Mouse (Mus musculus) spleen, postnatal 10 days (tissue): ENCODE data around the gene Fchsd2.
A peak's percentile ranks its signal among the peaks of the same experiment; 100 is the strongest.

Experiments
- DNase-seq, 2 experiments: peaks; one replicate each; pipeline ENCODE4 v3.0.0; 2021 to 2022; ENCODE audit warnings: low spot score in 2 of 2

The Fchsd2 gene

DNA sequence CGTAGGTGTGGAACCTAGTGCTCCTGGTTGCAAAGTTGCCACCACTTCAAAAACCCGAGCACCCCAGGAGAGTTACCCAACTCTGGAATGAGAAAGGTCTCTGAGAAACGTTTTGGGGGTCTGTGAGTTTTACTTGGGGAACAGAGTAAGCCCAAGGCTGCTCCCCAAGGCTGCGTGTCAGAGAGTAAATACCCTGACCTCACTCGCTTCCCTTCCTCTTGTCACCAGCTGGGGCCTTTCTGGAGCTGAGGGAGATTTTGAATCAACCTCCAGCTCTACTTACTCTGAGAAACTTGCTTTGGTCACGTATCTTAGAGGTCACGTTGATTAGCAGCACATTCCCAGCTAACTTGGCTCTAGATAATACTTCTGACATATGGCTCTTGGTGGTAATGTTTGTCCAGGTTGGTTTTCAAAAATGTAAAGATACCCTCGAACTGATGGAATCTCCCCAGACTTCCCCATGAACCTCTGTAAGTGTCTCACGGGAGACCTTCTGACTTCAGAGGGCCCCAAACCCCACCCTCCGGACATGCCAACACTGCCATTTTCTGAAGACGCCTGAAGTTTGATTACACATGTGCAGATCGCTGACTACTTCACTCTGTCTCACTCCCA is 20.4 kb upstream of the Fchsd2 start:
- no peak for DNase-seq

DNA sequence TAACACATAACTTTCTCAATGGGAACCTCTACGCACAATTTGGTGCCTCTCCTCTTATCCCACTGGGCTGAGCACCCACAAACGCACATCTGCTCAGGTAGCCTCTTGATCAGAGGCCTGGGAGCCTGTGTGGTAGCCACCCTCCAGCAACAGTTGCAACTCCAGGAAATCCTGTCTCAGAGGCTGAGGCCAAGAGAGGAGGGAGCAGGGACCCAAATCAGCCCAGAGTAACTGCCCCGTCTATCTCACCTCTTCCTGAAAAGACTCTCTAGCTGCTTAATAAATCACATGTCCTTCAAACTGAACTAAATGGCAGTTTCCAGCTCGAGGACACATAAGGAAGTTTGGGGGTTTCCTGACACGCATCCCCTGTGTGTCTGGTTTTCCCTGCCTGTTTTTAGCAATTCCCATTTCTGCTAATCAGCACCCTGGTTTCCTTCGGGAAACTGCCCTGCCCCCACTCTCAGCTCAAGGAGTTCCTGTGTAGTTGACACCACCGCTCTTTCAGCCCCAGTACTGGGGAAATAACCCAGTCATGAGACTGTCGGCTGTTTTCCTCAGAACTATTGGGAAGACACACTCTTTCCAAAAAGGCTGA is 18.4 kb upstream of the Fchsd2 start:
- DNase-seq, result no peak

DNA sequence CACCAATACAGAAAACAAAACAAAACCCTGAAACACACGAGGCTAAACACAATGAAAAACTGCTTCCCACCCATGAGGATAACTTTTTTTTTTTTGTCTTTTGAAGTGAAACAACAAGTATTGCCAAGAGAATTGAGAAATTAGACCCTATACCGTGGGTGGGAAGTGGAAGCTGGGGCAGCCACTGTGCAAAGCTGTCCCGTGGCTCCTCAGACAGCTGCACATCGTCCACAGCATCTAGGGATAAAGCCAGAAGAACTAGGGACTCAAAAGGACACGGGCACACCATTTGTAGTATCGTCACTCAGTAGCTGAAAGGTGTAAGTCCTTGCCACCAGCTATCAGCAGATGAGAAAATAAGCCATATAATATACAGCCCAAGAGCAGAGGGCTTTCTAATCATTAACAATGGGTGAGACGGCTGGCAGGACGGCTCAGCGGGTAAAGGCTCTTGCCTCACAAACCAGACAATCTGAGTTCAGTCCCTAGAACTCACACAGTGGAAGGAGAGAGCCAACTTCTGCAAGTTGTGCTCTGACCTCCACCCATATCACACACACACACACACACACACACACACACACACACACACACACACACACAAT is 9.0 kb upstream of the Fchsd2 start:
- DNase-seq, result no peak

DNA sequence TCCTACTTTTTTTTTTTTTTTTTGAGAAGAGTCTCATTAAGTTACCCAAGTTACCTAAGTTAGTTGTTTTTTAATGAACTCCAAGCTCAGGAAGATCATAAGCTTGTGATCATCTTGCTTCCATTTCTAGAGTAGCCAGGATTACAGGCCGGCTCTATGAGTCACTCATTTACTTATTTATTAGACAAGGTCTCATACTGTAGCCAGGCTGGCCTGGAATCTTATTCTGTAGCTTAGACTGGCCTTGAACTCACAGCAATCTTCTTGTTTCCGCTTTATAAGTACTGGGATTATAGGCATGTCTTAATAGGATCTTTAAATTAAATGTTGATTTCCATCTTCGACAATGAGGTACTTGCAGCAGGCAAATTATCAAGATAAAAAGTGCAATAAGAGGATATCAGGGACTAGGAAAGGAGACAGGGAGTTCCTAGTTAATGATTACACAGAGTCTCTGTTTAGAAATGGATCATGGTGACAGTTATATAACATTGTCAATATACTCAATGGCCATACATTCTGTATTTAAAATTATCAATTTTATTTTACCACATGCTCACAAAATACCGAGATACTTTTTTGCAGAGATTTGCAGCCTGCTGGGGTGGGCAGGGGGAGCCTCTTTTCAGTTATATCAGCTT is 7.7 kb upstream of the Fchsd2 start:
- no peak for DNase-seq

DNA sequence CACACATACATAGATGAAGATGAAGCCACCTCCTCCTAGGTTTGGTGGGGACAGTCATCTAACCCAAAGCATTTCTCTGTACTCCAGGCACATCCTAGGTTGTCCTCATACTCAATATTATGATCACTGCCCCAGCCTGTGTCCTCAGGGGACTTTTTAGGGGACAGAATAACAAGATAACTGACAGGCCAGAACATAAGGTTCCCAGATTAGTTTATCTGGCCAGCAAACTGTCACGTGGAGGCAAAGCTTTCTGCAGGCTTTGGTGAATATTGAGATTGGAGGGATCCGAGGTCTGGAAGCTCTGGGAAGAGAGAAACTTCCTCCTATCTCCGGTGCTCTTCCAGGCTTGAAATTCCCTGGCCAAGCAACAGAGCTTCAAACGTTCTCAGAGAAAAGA is 6.9 kb upstream of the Fchsd2 start:
- no peak for DNase-seq

DNA sequence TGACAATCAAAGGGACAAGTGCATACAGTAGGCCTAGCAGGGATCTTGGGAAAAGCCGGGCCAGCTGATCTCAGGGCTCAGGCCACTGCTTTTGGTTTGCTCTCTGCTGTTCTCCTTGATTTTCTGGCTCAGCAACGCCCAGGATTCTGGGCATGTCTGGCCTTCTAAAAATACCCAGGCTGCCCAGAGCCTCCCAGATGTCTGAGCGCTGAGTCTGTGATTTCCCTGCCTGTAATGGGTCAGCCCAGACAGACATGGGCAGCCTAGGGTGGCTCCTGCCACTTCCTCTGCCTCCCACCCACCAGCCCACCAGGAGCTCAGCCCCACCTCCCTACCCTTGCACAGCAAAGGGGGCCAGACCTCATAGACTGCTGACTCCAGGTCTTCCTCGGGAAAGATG is 4.0 kb upstream of the Fchsd2 start:
- DNase-seq, result no peak

DNA sequence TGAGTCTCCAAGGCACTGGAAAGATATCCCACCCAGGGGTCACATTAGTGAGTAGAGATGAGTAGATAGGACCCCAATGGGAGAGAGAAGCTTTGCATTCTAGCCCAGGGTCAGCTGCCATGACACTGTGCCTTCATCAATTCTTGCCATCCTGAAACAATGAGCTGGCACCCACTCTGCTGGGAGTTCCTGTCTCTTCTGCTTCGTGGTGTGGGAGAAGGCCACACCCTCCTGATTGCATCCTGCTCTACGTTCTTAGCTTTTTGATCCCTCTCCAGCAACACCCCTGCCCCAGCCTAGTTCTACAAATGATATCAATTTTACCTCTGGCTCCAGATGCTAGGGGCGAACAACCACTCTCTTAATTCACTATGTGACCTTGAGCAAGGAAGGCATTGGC is 3.4 kb upstream of the Fchsd2 start:
- DNase-seq, result no peak

DNA sequence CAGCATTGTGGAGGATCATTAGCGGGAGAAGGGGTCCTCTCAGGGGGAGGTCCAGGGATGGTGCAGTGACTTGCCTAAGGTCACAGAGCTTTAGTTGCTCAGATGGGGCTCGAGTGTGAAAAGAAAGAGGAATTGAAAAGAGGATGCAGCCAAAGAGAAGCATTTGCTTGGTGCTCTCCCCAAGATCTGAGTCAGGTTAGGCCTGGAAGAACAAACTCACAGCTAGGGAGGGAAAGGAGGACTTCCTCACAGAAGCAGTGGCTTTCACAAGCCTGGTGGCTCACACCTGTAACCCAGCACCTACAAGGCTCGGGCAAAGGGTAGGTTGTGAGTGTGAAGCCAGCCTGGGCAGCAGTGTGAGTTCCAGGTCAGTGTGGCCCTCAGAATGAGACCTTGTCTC is 568 bp downstream of the Fchsd2 start:
- no peak for DNase-seq

DNA sequence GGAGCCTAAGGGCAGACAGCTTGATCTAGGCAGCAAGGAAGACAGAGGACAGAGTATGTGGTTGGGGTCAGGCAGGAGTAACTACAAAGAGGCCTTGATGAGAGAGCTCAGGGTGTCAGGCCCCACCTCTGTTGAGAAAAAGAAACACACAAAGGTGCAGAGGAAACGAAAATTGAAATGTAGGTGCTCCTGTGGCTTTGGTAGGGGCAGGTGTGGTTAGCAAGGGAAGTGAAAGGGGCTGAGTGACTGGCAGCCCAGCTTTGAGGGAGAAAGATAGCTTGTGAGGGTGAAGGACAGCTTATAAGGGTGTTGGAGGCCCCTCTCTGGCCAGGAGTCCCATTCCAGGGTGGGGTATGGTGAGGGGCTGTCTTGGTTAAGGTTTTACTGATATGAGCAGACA is 2.1 kb downstream of the Fchsd2 start:
- peak in 1 of 2 experiments; percentile 45 for DNase-seq

DNA sequence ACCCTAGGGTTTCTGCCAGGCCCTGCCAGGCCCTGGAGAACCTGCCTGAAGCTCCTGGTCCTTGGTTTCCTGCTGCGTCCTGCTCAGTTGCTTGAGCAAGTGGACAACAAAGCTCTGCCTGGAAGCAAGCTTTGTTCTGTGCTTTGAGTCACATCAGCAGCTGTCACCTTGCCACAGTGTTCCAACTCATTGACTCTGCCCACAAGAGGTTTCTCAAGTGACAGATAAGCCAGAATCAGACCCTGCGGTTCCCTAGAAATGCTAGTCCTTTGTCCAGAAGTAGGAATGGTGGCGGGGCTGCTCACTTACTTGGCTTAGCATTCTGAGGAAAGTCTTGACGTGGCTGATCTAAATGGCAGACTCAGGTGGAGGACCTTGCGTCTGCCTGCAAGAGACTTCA is 2.9 kb downstream of the Fchsd2 start:
- peak in 1 of 2 experiments; percentile 32 for DNase-seq

DNA sequence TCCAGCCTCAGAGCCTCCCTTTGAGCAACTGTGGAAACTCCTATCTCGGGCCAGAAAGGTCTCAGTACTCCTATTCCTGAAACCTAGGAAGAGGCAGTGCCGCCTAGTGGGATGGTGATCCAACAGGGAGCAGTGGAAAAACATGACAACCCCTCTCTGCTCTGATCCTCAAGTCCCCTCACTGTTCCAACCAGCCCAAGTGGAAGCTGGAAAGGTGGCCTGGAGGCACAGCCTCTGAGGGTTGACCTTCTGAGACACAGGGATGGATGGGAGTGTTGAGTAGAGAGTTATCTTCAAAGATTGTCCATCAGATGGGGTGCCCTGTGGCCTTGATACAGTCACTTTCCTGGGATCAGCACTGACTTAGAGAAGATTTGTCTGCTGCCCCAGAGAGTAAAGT is 3.9 kb downstream of the Fchsd2 start:
- DNase-seq, result no peak

DNA sequence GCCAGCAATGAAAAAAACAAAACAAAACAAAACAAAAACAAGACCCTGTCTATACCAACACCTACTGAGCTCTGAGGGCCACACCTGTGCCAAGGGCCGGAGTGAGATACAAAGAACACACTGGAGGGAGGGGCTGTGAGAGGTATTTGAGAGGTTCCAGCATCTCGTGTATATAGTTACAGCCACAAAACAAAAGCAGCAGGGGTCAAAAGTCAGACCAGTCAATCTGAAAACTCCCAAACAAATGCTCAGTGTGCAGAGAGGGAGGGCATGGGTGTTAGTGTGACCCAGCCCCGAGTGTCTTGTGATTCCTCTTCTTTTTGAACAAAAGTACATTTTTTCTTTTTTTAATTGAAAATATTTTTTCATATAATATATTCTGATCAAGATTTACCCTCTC is 4.4 kb downstream of the Fchsd2 start:
- DNase-seq, result no peak

DNA sequence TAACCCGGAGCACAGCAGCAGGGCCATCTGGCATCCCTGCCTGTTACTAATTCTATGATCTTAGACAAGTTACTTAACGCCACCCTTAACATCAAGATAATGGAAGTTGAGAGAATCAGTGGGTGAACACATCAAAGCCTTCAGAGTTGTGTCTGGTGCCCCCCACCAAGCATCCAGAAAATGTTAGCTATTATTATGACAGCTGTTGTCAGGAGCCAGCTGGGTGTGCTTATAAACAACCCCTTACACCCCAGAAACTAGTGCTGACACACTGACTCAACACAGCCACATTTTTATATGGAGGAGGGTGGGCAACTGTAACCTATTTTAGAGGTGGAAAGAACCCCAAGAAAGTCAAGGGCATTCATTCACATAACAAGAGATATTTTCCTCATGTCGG is 7.3 kb downstream of the Fchsd2 start:
- DNase-seq, result no peak

DNA sequence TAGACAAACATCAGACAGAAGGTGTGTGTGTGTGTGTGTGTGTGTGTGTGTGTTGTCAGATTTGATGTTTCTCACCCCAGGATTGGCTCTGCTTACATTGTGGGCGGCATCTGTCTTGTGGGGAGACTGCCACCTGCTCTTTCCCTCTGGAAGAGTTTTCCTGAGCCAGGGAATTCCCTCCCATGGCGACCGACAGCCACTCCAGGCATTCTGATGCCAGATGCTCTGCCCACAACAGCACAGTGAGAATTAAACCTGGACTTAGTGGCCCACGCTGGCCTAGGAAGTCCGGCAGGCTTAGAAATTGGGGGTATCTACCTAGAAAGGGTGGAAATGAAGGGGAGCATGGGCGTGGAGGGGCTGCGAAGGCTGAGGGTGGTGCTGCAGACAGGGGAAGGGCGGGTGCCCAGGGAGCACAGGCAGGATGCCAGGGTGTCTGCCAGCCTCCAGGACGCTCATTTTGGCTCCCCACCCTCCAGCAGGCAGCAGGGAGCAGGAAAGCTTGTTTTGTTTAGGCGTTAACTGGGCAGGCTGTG is 8.6 kb downstream of the Fchsd2 start:
- peak in 1 of 2 experiments; percentile 20 for DNase-seq

DNA sequence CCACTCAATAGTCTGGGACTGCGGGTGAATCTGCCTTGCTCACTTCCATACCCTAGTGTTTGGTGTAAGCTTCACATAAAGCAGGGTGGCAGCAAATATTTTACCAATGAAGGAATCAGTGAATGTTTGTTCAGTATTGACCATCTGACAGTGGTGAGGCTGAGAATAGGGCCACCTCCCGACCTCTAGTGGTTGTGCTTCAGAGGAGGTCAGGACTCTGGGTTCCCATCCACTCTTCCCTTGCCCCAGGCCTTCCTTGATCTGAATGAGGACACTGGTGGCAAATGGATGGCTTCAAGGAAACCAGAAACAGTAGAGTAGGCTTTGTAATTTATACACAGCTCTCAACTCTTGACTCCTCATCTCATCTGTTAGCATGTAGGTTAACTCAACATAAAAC is 14.0 kb downstream of the Fchsd2 start:
- DNase-seq, result no peak

DNA sequence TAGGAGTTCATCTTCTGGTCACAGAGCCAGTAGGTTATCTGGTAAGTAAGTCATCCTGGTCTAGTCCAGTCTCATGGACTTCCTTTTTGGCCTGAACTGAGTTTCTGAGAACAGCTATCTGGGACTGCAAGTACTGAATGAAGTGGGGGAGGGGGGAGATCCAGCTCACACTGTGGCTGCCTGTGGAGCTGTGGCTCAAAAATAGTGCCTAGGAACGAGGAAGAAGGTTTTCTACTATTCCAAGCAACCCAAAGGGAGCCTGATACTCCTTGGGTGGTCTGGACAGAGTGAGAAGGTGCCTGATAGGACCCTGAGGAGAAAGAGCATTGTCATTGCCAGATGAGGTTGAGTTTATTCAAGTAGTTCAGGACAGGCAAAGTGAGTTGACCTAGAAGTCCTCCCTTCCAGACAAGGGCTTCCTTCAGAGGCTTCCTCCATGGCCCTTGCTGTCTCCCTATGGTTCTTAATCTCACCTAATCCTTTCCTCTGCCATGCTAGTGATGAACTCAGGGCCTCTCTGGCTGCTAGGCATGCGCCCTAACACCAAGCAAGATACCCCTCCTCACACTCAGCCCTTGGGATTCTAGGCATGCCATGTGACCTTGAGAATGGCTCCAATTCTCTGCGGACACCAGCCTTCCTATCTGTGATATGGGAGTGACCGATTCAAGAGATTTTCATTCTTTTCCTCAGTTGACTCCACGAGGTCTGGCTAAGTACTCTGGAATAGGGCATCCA is 14.6 kb downstream of the Fchsd2 start:
- DNase-seq, result no peak

DNA sequence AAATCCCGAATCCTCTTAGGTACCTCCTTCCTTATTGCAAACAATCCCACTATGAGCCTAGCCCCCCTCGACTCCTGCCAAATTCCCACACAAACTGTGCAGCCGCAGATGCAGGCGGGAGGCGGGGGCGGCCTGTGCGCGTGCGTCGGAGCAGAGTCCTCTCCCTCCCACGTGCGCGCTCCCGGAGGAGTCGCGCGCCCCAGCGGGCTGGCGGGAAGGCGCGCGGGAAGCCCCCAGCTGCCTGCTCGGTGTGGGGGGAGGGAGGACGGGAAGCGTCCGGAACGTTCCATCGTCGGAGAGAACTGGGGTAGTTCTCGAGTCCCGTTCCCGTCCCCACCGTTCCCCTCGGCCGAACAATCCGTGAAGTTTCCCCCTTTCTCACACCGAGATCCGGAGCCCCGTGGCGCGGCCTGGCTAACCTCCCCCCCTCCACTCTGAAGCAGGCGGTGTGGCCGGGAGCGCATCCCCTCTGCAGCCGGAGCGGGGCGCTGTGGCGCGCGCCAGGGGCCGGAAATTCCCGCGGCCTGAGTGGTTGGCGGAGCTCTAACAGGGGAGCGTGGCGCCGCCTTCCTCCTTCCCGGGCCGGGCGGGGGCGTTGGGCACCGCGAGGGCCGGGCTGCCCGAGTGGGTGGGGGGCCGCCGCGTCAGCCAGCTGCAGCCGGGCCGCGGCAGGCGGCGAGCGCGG is 15.4 kb downstream of the Fchsd2 start:
- DNase-seq, result peak; percentile 87 to 92

DNA sequence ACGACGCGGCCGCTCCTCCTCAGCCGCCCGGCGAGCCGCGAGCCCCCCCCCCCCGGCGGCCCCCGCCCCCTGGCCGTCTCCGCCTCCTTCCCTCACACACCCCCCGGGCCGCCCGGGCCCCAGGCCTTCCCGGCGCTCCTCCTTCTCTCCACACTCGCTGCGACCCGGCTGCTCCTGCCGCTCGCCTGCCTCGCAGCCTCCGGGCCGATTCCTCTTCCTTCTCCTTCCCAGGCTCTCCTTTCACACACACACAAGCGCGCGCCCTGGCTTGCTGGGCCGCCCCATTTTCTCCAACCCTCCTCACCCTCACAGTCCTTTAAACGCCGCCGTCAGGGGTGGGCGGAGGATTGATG is 16.0 kb downstream of the Fchsd2 start:
- peak in 1 of 2 experiments; percentile 68 for DNase-seq

DNA sequence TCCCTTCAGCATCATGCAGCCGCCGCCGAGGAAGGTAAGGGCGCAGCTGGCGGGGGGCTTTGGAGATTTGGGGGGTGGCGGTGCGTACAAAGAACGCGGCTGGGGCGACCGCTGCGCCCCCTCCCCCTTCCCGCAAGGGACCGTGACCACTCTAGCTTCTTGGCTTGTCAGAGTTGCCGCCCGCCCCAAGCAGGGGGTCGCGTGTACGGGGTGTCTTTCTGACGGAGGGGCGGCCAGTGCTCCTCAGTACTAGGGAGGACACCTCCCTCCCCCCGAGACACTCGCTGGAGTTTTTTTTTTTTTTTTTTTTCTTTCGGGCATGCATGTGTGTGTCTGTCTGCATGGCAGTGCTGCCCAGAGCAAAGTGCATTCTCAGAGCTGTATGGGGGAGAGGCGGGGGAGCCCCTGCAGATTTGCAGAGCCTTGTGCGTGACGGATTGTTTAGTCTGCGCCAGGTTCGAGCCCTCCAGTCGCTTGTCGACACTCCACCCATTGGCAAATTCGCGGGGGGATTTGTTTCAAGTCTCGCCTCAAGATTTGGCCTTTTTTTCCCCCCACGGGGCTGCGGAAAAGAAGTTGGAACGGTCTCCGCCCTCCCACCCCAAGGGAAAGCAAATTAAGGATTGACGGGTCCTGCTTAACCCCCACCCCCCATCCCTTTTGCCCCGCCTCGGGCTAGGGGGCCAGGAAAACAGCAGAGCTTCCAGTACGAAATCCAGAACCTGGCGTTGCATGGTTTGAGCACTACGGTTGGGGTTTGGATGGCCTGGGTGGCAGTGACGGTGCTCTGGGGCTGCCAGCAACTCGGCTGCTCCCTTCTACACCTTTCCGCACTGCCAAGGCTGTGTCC is 16.6 kb downstream of the Fchsd2 start:
- peak; percentile 36 to 58 for DNase-seq

DNA sequence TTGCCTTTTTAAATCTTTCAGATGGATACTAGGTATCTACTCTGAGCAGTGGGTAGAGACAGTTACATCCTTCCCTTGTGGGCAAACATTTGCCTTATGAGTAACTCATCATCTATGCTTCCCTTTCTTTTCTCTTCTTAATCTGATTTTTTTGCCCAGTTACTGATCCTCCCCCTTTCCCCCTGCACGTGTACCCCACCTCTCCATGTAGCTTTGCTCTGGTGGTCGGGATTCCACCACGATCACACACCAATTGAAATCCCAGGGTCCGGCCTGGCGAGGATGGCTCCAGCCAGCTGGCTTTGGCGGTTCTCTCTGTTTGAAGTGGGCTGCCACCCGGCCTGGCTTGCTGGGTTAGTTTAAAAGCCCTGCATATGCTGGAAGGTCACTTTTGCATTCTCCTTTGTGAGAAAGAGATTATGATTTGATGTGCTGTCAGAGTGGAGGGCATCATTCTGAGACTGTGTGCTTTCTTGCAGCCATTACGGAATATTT is 17.2 kb downstream of the Fchsd2 start:
- peak in 1 of 2 experiments; percentile 28 for DNase-seq
